ENCODE assay signal across 7 mouse cellular contexts in genomic region chr19:59346325-59346724, GRCm38 (mm10). TPM values are rescaled to one million over a fixed set of nuclear protein-coding genes. Genes with fewer than 3 reads are reported as not detected.
DNase-seq lines count a peak whose midpoint lies in the region; ATAC-seq and TF ChIP-seq lines count a peak whose summit lies in the region.

No protein-coding gene starts in this region.

- ATAC-seq in lung, postnatal 0 days = no peak
- no peak; the same call in 1 of the 2 replicates for ATAC-seq in limb, embryonic 11.5 days (ENCODE audit: insufficient number of reproducible peaks, low FRiP score, low TSS enrichment, low read depth)

- WGBS in lung, postnatal 0 days = 7% methylated on average over 11 of the region's 11 CpGs
- 2% methylated on average over 11 of the region's 11 CpGs for WGBS in forebrain, embryonic 10.5 days
- 3% methylated on average over 11 of the region's 11 CpGs for WGBS in limb, embryonic 11.5 days
- WGBS in small intestine, adult 2 months = 10% methylated on average over 11 of the region's 11 CpGs

- TF ChIP-seq CTCF in lung, postnatal 0 days (IDR thresholded peaks at IDR 0.05) = no peak
- TF ChIP-seq CTCF in small intestine, adult 2 months (IDR thresholded peaks at IDR 0.05; ENCODE audit: extremely low read depth, insufficient read length, insufficient replicate concordance, low read depth, low read length) = no peak

- peak overlapping the region; percentile 93 for H3K4me3 ChIP-seq in lung, postnatal 0 days (ENCODE audit: low read depth, low read length)
- H3K4me3 ChIP-seq in forebrain, embryonic 10.5 days = peak overlapping the region; percentile 75
- H3K4me3 ChIP-seq in limb, embryonic 11.5 days (ENCODE audit: low read depth, low read length) = peak overlapping the region; percentile 94
- peak overlapping the region; percentile 75 for H3K4me3 ChIP-seq in small intestine, adult 2 months (ENCODE audit: low read depth, low read length)

- peak overlapping the region; percentile 36; the same call in 1 of the 2 replicates for H3K9ac ChIP-seq in lung, postnatal 0 days (replicated peaks; ENCODE audit: low read depth)
- H3K9ac ChIP-seq in limb, embryonic 11.5 days (ENCODE audit: low read length) = peak overlapping the region; percentile 94

- H3K4me2 ChIP-seq in lung, postnatal 0 days (replicated peaks; ENCODE audit: low read depth, low read length) = peak overlapping the region; percentile 89
- H3K4me2 ChIP-seq in limb, embryonic 11.5 days (ENCODE audit: low read depth, severe bottlenecking) = peak overlapping the region; percentile 75

- H3K9me3 ChIP-seq in lung, postnatal 0 days (ENCODE audit: low read length) = no peaks in the 10 kb centered on the region
- no peaks in the 10 kb centered on the region for H3K9me3 ChIP-seq in forebrain, embryonic 10.5 days
- no peaks in the 10 kb centered on the region for H3K9me3 ChIP-seq in limb, embryonic 11.5 days (ENCODE audit: control insufficient read depth, low read length)

- no peaks in the 10 kb centered on the region for H3K36me3 ChIP-seq in lung, postnatal 0 days (ENCODE audit: insufficient read depth, low read length)
- H3K36me3 ChIP-seq in forebrain, embryonic 10.5 days (replicated peaks) = no peaks in the 10 kb centered on the region
- H3K36me3 ChIP-seq in limb, embryonic 11.5 days (ENCODE audit: control insufficient read depth, insufficient read depth, low read length) = no peaks in the 10 kb centered on the region
- no peaks in the 10 kb centered on the region for H3K36me3 ChIP-seq in small intestine, adult 2 months (ENCODE audit: control insufficient read depth, insufficient read depth, low read length)

- peaks cover 13% of the 10 kb centered on the region; the same call in 1 of the 2 replicates for H3K4me1 ChIP-seq in lung, postnatal 0 days (ENCODE audit: insufficient read depth, low read depth, low read length)
- peaks cover 49% of the 10 kb centered on the region for H3K4me1 ChIP-seq in forebrain, embryonic 10.5 days
- peaks cover 6% of the 10 kb centered on the region for H3K4me1 ChIP-seq in limb, embryonic 11.5 days (ENCODE audit: control insufficient read depth, insufficient read depth, low read length)
- peaks cover 2% of the 10 kb centered on the region for H3K4me1 ChIP-seq in small intestine, adult 2 months (ENCODE audit: control insufficient read depth, insufficient read depth, insufficient read length, low read length)

- no peak for TF ChIP-seq EP300 in lung, postnatal 0 days (IDR thresholded peaks at IDR 0.05)

- TF ChIP-seq POLR2A in small intestine, adult 2 months (IDR thresholded peaks at IDR 0.05; ENCODE audit: low read depth, low read length) = no peak

- H3K27me3 ChIP-seq in lung, postnatal 0 days (replicated peaks; ENCODE audit: insufficient read depth, low read length) = no peaks in the 10 kb centered on the region
- 0 out of 2 replicates have a peak, but pooled peaks cover 4% of the 10 kb centered on the region for H3K27me3 ChIP-seq in forebrain, embryonic 10.5 days (ENCODE audit: poor library complexity, severe bottlenecking)
- H3K27me3 ChIP-seq in limb, embryonic 11.5 days (ENCODE audit: control insufficient read depth, insufficient read depth, low read length) = no peaks in the 10 kb centered on the region
- no peaks in the 10 kb centered on the region for H3K27me3 ChIP-seq in small intestine, adult 2 months (ENCODE audit: control insufficient read depth, insufficient read depth, low read length)

- DNase-seq in lung, postnatal 0 days (ENCODE audit: low spot score) = no peak
- no peak for DNase-seq in lung, postnatal 25 days (ENCODE audit: low spot score)
- no peak for DNase-seq in forebrain, embryonic 10.5 days (ENCODE audit: extremely low spot score, low spot score)
- DNase-seq in limb, embryonic 11.5 days (ENCODE audit: low spot score) = no peak
- no peak for DNase-seq in spleen, postnatal 10 days (ENCODE audit: low spot score in 2 of 2)
- DNase-seq in spleen, adult 18-20 months = no peak

- H3K27ac ChIP-seq in lung, postnatal 0 days (ENCODE audit: low read length) = peak overlapping the region; percentile 92
- peak overlapping the region; percentile 98 for H3K27ac ChIP-seq in forebrain, embryonic 10.5 days
- H3K27ac ChIP-seq in limb, embryonic 11.5 days (replicated peaks; ENCODE audit: low read depth, low read length) = peak overlapping the region; percentile 82
- no peak overlapping the region for H3K27ac ChIP-seq in small intestine, adult 2 months (ENCODE audit: insufficient read depth, low read depth, low read length)

RNA-seq across cellular contexts. Expression of gene Pdzd8, which starts 0.7 kb away (rescaled TPM):
- 6.3 and 6.8 TPM in 2 replicates for polyA plus RNA-seq in lung, postnatal 0 days (2015; fragmentation: Nextera tagmentation; extraction: Ambion mirVana)
- polyA plus RNA-seq in forebrain, embryonic 10.5 days (2016; fragmentation: Nextera tagmentation; extraction: Ambion mirVana) = 10.0 and 10.3 TPM in 2 replicates
- polyA plus RNA-seq in limb, embryonic 11.5 days (2014; fragmentation: Nextera tagmentation; extraction: Ambion mirVana) = 16.6 and 17.6 TPM in 2 replicates
- polyA plus RNA-seq in small intestine, adult 2 months (2012; rRNA removed) = 7.5 and 11.8 TPM in 2 replicates

RNA-seq across cellular contexts. Expression of gene Rps12-ps3, which starts 24.2 kb away (rescaled TPM):
- polyA plus RNA-seq in lung, postnatal 0 days (2015; fragmentation: Nextera tagmentation; extraction: Ambion mirVana) = 24.0 and 25.3 TPM in 2 replicates
- 12.4 and 20.8 TPM in 2 replicates for polyA plus RNA-seq in forebrain, embryonic 10.5 days (2016; fragmentation: Nextera tagmentation; extraction: Ambion mirVana)
- polyA plus RNA-seq in limb, embryonic 11.5 days (2014; fragmentation: Nextera tagmentation; extraction: Ambion mirVana) = 12.4 and 27.5 TPM in 2 replicates
- polyA plus RNA-seq in small intestine, adult 2 months (2012; rRNA removed) = 2,610 and 3,365 TPM in 2 replicates

Comparison
In these comparisons a context has a peak if more than half of its experiments do, and no peak if none do; other contexts are left out.
1. RNA of gene Rps12-ps3, which starts 24.2 kb away (polyA plus RNA-seq): 2,610 to 3,365 TPM in small intestine, adult 2 months; 24.0 to 25.3 TPM in lung, postnatal 0 days, 12.4 to 20.8 TPM in forebrain, embryonic 10.5 days and 12.4 to 27.5 TPM in limb, embryonic 11.5 days; every median in the first group is over 10 times any median in the second.
2. Peak in every context shown above with its lines, with median percentiles within 50 percentile points of each other: H3K4me3 ChIP-seq.